Mouse (Mus musculus): ENCODE measurements around the gene Gnpnat1. TPM values are rescaled to one million over a fixed set of nuclear protein-coding genes. Genes with fewer than 3 reads are reported as not detected.

Gene Gnpnat1
- polyA plus RNA-seq, 1 experiment from 2014 or later, result 57.0 TPM

- under 1% methylated on average over 71 of the region's 71 CpGs for WGBS
- peak overlapping the region; percentile 87 for H3K4me3 ChIP-seq
- DNase-seq (ENCODE audit: low spot score), result peak; percentile 94
These were observed 16.1 kb downstream of the Gnpnat1 start for GRCm38 (mm10) chr14:45388345-45389181.

GRCm38 (mm10) chr14:45387480-45387879 lies 17.2 kb downstream of the Gnpnat1 start:
- Histone ChIP-seq H3K36me3 (replicated peaks) (peaks cover 15% of the 10 kb centered on the region), H3K9me3 (no peaks in the 10 kb centered on the region), H3K27me3 (replicated peaks; ENCODE audit: low read depth, poor library complexity, severe bottlenecking) (no peaks in the 10 kb centered on the region), H3K27ac (replicated peaks) (no peak overlapping the region), H3K4me3 (peak overlapping the region; percentile 87), H3K4me1 (peaks cover 19% of the 10 kb centered on the region)
- 18% methylated on average over 2 of the region's 2 CpGs for WGBS
- DNase-seq (ENCODE audit: low spot score), result no peak

More at GRCm38 (mm10) chr14:45388345-45389181, 16.1 kb downstream of the Gnpnat1 start:
- Histone ChIP-seq H3K4me1 (peaks cover 19% of the 10 kb centered on the region), H3K27ac (replicated peaks) (peak overlapping the region; percentile 92), H3K27me3 (replicated peaks; ENCODE audit: low read depth, poor library complexity, severe bottlenecking) (no peaks in the 10 kb centered on the region), H3K9me3 (no peaks in the 10 kb centered on the region), H3K36me3 (replicated peaks) (0 out of 2 replicates have a peak, but pooled peaks cover 7% of the 10 kb centered on the region)

- H3K27me3 ChIP-seq (replicated peaks; ENCODE audit: low read depth, poor library complexity, severe bottlenecking), result no peaks in the 10 kb centered on the region
- no peak overlapping the region for H3K27ac ChIP-seq (replicated peaks)
- H3K9me3 ChIP-seq, result no peaks in the 10 kb centered on the region
These were observed 19.1 kb downstream of the Gnpnat1 start for GRCm38 (mm10) chr14:45385596-45385995.

GRCm38 (mm10) chr14:45382912-45383311 lies 21.8 kb downstream of the Gnpnat1 start:
- WGBS, result 82% methylated on average over 4 of the region's 4 CpGs
- Histone ChIP-seq H3K4me1 (peaks cover 9% of the 10 kb centered on the region), H3K4me3 (no peak overlapping the region), H3K27me3 (replicated peaks; ENCODE audit: low read depth, poor library complexity, severe bottlenecking) (no peaks in the 10 kb centered on the region), H3K36me3 (replicated peaks) (peaks cover 58% of the 10 kb centered on the region), H3K27ac (replicated peaks) (no peak overlapping the region), H3K9me3 (no peaks in the 10 kb centered on the region)
- no peak for DNase-seq (ENCODE audit: low spot score)

More at GRCm38 (mm10) chr14:45385596-45385995, 19.1 kb downstream of the Gnpnat1 start:
- Histone ChIP-seq H3K36me3 (replicated peaks) (peaks cover 32% of the 10 kb centered on the region), H3K4me1 (peaks cover 19% of the 10 kb centered on the region), H3K4me3 (no peak overlapping the region)
- 90% methylated on average over 2 of the region's 2 CpGs for WGBS
- DNase-seq (ENCODE audit: low spot score), result no peak

GRCm38 (mm10) chr14:45380756-45381155 lies 24.0 kb downstream of the Gnpnat1 start:
- no peak for DNase-seq (ENCODE audit: low spot score)
- Histone ChIP-seq H3K4me3 (no peak overlapping the region), H3K36me3 (replicated peaks) (peaks cover 58% of the 10 kb centered on the region), H3K4me1 (no peaks in the 10 kb centered on the region), H3K27me3 (replicated peaks; ENCODE audit: low read depth, poor library complexity, severe bottlenecking) (no peaks in the 10 kb centered on the region), H3K9me3 (no peaks in the 10 kb centered on the region), H3K27ac (replicated peaks) (no peak overlapping the region)
- WGBS, result 93% methylated on average over 6 of the region's 6 CpGs

GRCm38 (mm10) chr14:45378771-45379170 lies 25.9 kb downstream of the Gnpnat1 start:
- H3K27ac ChIP-seq (replicated peaks), result no peak overlapping the region
- H3K4me1 ChIP-seq, result no peaks in the 10 kb centered on the region
- peaks cover 51% of the 10 kb centered on the region for H3K36me3 ChIP-seq (replicated peaks)
- no peaks in the 10 kb centered on the region for H3K9me3 ChIP-seq
- H3K4me3 ChIP-seq, result no peak overlapping the region
- H3K27me3 ChIP-seq (replicated peaks; ENCODE audit: low read depth, poor library complexity, severe bottlenecking), result no peaks in the 10 kb centered on the region
- DNase-seq (ENCODE audit: low spot score), result no peak
- 92% methylated on average over 3 of the region's 3 CpGs for WGBS

GRCm38 (mm10) chr14:45365196-45365587 lies 39.5 kb downstream of the Gnpnat1 start:
- WGBS, result 84% methylated on average over 6 of the region's 6 CpGs
- H3K27ac ChIP-seq (replicated peaks), result peak overlapping the region; percentile 63; the same call in 1 of the 2 replicates

GRCm38 (mm10) chr14:45364211-45365195 lies 40.2 kb downstream of the Gnpnat1 start:
- peaks cover 45% of the 10 kb centered on the region for H3K36me3 ChIP-seq (replicated peaks)
- H3K9me3 ChIP-seq, result peaks cover 3% of the 10 kb centered on the region; the same call in 1 of the 2 replicates
- H3K27ac ChIP-seq (replicated peaks), result peak overlapping the region; percentile 63
- H3K27me3 ChIP-seq (replicated peaks; ENCODE audit: low read depth, poor library complexity, severe bottlenecking), result no peaks in the 10 kb centered on the region
- 77% methylated on average over 16 of the region's 16 CpGs for WGBS
- DNase-seq (ENCODE audit: low spot score), result no peak
- H3K4me3 ChIP-seq, result no peak overlapping the region
- H3K4me1 ChIP-seq, result peaks cover 15% of the 10 kb centered on the region; the same call in 1 of the 2 replicates

More at GRCm38 (mm10) chr14:45365196-45365587, 39.5 kb downstream of the Gnpnat1 start:
- DNase-seq (ENCODE audit: low spot score), result no peak
- no peak overlapping the region for H3K4me3 ChIP-seq
- H3K27me3 ChIP-seq (replicated peaks; ENCODE audit: low read depth, poor library complexity, severe bottlenecking), result no peaks in the 10 kb centered on the region
- H3K36me3 ChIP-seq (replicated peaks), result peaks cover 47% of the 10 kb centered on the region
- peaks cover 15% of the 10 kb centered on the region; the same call in 1 of the 2 replicates for H3K4me1 ChIP-seq
- H3K9me3 ChIP-seq, result peaks cover 5% of the 10 kb centered on the region; the same call in 1 of the 2 replicates

GRCm38 (mm10) chr14:45350931-45351859 lies 53.5 kb downstream of the Gnpnat1 start, which contains the start of gene Styx:
Gene Styx (plus strand): TSS chr14:45351093.
- under 1% methylated on average over 93 of the region's 93 CpGs for WGBS

GRCm38 (mm10) chr14:45329589-45330181 lies 75.0 kb downstream of the Gnpnat1 start, which contains the start of gene Psmc6:
Gene Psmc6 (plus strand): TSS chr14:45329788.
- peak within 1 kb of the TSS; percentile 97 for H3K27ac ChIP-seq (replicated peaks)
- H3K4me3 ChIP-seq, result peak within 1 kb of the TSS; percentile 93
- H3K4me1 ChIP-seq, result peaks cover 15% of the 10 kb centered on the region
- peaks cover 37% of the 10 kb centered on the region for H3K36me3 ChIP-seq (replicated peaks)
- under 1% methylated on average over 44 of the region's 44 CpGs for WGBS
- H3K9me3 ChIP-seq, result no peaks in the 10 kb centered on the region
- peak; percentile 97 for DNase-seq (ENCODE audit: low spot score)
- H3K27me3 ChIP-seq (replicated peaks; ENCODE audit: low read depth, poor library complexity, severe bottlenecking), result no peaks in the 10 kb centered on the region

More at GRCm38 (mm10) chr14:45350931-45351859, 53.5 kb downstream of the Gnpnat1 start, which contains the start of gene Styx:
- peak within 1 kb of the TSS; percentile 90 for H3K27ac ChIP-seq (replicated peaks)
- H3K4me3 ChIP-seq, result peak within 1 kb of the TSS; percentile 63
- peaks cover 21% of the 10 kb centered on the region for H3K4me1 ChIP-seq
- H3K36me3 ChIP-seq (replicated peaks), result peaks cover 47% of the 10 kb centered on the region
- H3K27me3 ChIP-seq (replicated peaks; ENCODE audit: low read depth, poor library complexity, severe bottlenecking), result no peaks in the 10 kb centered on the region
- DNase-seq (ENCODE audit: low spot score), result peak; percentile 98
- no peaks in the 10 kb centered on the region for H3K9me3 ChIP-seq
